Mouse (Mus musculus): Measurements from ENCODE around the gene Klrb1a. TPM values are rescaled to one million over a fixed set of nuclear protein-coding genes. Genes with fewer than 3 reads are reported as not detected.
A peak's percentile ranks its signal among the peaks of the same experiment; 100 is the strongest.
"Not testable (repeated sequence)": the region's sequence is repeated elsewhere in the genome, so short reads cannot be mapped to it uniquely, and the experiment has no call there.

Gene Klrb1a
- total and polyA plus RNA-seq, 2 experiments from 2014 or later: not detected

DNA sequence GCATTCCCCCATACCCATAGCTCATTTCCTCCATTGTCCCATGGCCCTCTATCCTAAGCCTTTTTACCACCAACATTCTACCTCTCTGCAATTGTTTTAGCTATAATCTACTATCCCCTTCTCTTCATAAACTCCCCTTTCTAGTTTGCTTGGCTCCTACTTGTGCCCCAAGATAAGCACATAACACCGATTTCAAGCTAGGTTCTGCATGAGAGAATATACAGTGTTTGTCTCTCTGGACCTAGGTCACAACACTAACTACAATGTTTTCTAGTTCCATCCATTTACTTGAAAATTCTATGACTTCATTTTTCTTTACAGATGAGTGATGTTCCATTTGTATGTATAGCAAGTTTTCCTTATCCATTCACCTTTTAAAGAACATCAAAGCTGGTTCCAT, 17.3 kb upstream of the Klrb1a start:
- Histone ChIP-seq H3K9ac (replicated peaks; ENCODE audit: low read length, poor library complexity, severe bottlenecking) (no peak overlapping the region), H3K4me3 (ENCODE audit: low read depth, low read length) (no peak overlapping the region), H3K9me3 (ENCODE audit: low read length) (no peaks in the 10 kb centered on the region), H3K27ac (ENCODE audit: low read depth, low read length) (no peak overlapping the region), H3K4me2 (ENCODE audit: low read depth, low read length, poor library complexity, severe bottlenecking) (no peak overlapping the region), H3K4me1 (ENCODE audit: insufficient read depth, low read length) (no peaks in the 10 kb centered on the region), H3K36me3 (ENCODE audit: insufficient read depth, low read length) (no peaks in the 10 kb centered on the region), H3K27me3 (ENCODE audit: insufficient read depth, low read length) (no peaks in the 10 kb centered on the region)
- DNase-seq (ENCODE audit: low spot score) (no peak), ATAC-seq (ENCODE audit: low FRiP score) (no peak)
- TF ChIP-seq CTCF (IDR thresholded peaks at IDR 0.05): no peak
- WGBS: 97% methylated on average over 1 of the region's 1 CpGs

DNA sequence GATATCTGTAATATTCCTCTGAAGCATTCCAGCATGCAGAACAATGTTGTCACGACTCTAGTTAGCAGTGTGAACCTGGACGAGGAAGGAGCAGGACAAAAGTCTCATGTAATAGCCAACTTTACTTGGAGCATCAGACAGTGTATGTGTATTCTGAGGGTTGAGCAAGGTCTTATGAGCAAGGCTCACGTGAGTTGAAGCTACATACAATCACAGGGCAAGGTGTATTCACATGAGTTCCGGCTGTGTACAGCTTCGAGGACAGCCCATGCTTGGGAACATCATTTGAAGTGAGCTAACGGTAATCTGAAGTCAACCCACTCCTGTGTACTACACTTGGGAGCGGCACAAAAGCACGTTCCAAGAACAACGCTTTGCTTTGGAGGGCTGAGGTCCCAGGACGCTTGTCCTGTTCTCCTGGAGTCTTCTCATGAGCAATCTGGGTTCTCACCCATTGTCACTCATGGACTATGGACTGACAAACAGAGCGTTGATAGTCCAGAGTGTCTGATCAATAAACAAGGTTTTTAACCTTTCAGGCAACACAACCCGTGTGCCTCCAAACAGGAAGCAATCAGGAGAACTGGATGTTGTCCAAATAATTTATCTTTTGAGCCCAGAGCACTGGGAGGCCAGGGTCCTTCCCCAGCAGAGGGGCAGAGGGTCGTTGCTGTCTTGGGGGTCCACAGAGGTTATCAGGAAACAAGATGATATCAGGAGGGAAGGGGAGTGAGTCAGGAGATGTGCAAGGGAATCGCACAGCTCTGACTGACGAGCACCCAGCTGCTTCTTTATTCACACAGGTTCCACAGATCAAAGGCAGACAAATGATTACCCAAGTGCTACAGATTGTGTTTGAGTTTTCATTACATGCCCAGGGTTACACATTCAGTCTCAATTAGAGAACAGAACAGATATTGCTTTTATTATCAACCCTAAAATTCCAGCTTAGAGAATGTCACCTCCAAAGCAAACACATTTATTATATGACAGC, 7.9 kb upstream of the Klrb1a start:
- not testable (repeated sequence) for H3K27me3 ChIP-seq (ENCODE audit: insufficient read depth, low read length); H3K9me3 ChIP-seq (ENCODE audit: low read length); H3K9ac ChIP-seq (replicated peaks; ENCODE audit: low read length, poor library complexity, severe bottlenecking); DNase-seq (ENCODE audit: low spot score); ATAC-seq (ENCODE audit: low FRiP score); H3K36me3 ChIP-seq (ENCODE audit: insufficient read depth, low read length); H3K4me1 ChIP-seq (ENCODE audit: insufficient read depth, low read length); H3K27ac ChIP-seq (ENCODE audit: low read depth, low read length); H3K4me3 ChIP-seq (ENCODE audit: low read depth, low read length); H3K4me2 ChIP-seq (ENCODE audit: low read depth, low read length, poor library complexity, severe bottlenecking)
- WGBS: 80% methylated on average over 15 of the region's 15 CpGs

DNA sequence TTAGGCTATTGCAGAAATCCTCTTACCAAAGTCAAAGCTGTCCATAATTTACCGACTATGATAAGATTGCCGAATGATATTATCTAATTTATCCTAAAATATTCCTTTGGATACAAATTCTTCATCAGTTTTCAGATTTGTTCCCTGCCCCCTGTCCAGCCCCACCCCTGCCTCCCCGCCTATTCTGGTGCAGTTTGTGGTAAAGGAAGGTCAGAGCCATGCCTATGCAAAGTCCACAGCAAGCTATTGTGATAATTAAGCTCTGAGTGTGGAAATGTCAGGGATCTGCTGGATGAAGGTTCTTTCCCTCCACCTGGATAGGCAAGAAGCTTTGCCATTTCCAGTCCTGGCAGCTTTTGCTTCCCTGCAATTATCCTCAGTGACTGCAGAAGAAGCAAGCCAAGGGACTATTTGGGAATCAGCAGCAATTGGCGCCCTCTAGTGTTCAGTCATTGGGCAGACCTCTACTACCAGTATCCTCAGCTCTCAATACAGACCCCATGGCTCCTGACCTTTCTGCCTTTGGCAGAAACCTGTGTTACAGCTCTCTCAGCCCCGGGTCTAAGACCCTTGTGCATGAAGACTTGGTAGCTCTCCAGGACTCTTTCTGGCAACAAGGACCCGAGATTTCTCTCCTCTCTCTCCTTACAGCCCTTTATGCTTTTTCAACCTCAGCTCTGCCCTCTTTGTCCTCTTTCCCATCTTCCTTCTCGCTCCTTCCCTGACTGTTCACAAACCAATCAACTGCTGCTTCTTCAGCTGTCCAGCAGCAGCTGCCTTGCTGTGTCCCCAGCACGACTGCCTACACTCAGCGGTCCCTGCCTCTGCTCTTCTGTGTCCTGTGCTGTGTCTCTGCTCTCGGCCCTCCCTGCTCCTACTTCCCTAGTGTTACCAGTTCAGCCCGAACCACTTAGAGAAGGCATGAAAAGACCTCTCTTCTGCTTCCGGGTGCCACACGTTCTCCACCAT, 6.7 kb upstream of the Klrb1a start:
- not testable (repeated sequence) for H3K9ac ChIP-seq (replicated peaks; ENCODE audit: low read length, poor library complexity, severe bottlenecking); H3K27me3 ChIP-seq (ENCODE audit: insufficient read depth, low read length); H3K36me3 ChIP-seq (ENCODE audit: insufficient read depth, low read length); H3K27ac ChIP-seq (ENCODE audit: low read depth, low read length); H3K4me1 ChIP-seq (ENCODE audit: insufficient read depth, low read length); H3K9me3 ChIP-seq (ENCODE audit: low read length); H3K4me2 ChIP-seq (ENCODE audit: low read depth, low read length, poor library complexity, severe bottlenecking); H3K4me3 ChIP-seq (ENCODE audit: low read depth, low read length)
- ATAC-seq (ENCODE audit: low FRiP score) (peak; percentile 95), DNase-seq (ENCODE audit: low spot score) (peak; percentile 89)
- TF ChIP-seq CTCF (IDR thresholded peaks at IDR 0.05): peak; percentile 83
- 57% methylated on average over 12 of the region's 13 CpGs for WGBS

DNA sequence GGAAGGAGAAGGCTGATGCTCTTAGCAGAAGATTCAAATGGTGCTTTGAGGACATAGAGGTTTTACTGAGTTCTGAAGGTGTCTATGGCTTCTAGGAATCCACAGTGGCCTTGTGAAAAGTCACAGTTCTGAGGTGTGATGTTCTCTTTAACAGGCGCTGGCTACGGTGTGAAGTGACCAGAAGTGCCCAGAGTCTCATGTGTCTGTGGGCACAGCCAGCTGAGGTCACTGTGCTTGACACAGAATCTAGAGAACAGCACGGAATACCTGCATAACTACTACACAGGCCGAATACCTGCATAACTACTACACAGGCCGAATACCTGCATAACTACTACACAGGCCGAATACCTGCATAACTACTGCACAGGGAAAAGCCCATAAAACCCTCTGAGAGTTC, 1.9 kb upstream of the Klrb1a start:
- H3K9ac ChIP-seq (replicated peaks; ENCODE audit: low read length, poor library complexity, severe bottlenecking); H3K9me3 ChIP-seq (ENCODE audit: low read length); H3K4me3 ChIP-seq (ENCODE audit: low read depth, low read length); ATAC-seq (ENCODE audit: low FRiP score); H3K27ac ChIP-seq (ENCODE audit: low read depth, low read length); H3K4me2 ChIP-seq (ENCODE audit: low read depth, low read length, poor library complexity, severe bottlenecking); H3K4me1 ChIP-seq (ENCODE audit: insufficient read depth, low read length); H3K27me3 ChIP-seq (ENCODE audit: insufficient read depth, low read length); H3K36me3 ChIP-seq (ENCODE audit: insufficient read depth, low read length); DNase-seq (ENCODE audit: low spot score): not testable (repeated sequence)
- 90% methylated on average over 6 of the region's 6 CpGs for WGBS

DNA sequence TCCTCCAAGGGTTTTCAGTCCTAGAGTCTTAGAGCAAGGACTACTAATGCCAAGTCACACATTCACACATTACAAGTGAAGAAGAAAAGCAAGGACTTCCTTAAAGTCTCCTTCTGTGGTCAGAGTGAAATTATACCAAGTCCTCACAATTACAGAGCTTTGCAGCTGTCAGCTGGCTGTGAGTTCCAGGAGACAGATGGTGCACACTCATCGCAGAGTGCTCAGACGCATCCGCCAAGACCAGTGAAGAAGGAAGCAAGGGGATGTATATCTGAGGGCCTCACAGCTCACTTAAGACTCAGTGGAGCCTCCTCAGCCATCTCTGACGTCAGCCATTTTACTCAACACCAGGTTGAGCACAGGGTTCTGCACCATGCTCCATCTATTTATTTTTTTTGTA, 1.1 kb upstream of the Klrb1a start:
- WGBS: 90% methylated on average over 4 of the region's 4 CpGs
- Histone ChIP-seq H3K27ac (ENCODE audit: low read depth, low read length) (no peak overlapping the region), H3K4me2 (ENCODE audit: low read depth, low read length, poor library complexity, severe bottlenecking) (no peak overlapping the region), H3K4me1 (ENCODE audit: insufficient read depth, low read length) (no peaks in the 10 kb centered on the region), H3K9me3 (ENCODE audit: low read length) (no peaks in the 10 kb centered on the region), H3K36me3 (ENCODE audit: insufficient read depth, low read length) (no peaks in the 10 kb centered on the region), H3K9ac (replicated peaks; ENCODE audit: low read length, poor library complexity, severe bottlenecking) (no peak overlapping the region), H3K4me3 (ENCODE audit: low read depth, low read length) (no peak overlapping the region), H3K27me3 (ENCODE audit: insufficient read depth, low read length) (no peaks in the 10 kb centered on the region)
- no peak for DNase-seq (ENCODE audit: low spot score)
- no peak for ATAC-seq (ENCODE audit: low FRiP score)
- no peak for TF ChIP-seq CTCF (IDR thresholded peaks at IDR 0.05)
